Mouse (Mus musculus) adrenal gland, postnatal 14 days (tissue): ENCODE measurements around the gene Limk1. TPM values are rescaled to one million over a fixed set of nuclear protein-coding genes. Genes with fewer than 3 reads are reported as not detected.

Experiments
- DNase-seq: peaks from one replicate; pipeline ENCODE4 v3.0.0; 2021; ENCODE audit warnings: mixed read lengths
- total RNA-seq: library from RNA; stranded (reverse); gene quantifications from 2 replicates; pipeline ENCODE4 v1.2.3, GENCODE M21; 2021

Limk1 gene
- total RNA-seq, 1 experiment from 2014 or later: 17.9 TPM

DNA sequence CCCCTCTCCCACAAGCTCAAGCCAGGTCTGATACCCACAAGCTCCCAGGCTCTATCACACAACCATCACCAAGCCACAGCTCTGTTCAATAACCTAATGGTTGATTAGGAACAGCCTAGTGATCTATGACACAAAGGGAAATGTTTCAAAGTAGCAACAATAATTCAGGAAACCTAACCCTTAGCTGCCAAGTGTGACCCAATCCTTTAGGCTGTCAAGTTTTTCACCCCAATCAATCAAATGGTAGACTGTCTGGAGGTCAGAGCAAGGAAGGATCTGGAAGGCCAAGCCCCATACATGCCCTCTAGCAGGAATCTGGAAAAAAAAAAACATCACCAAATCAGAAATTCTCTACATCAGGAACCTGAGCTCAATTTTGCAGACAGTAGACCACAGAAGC is 57.6 kb downstream of the Limk1 start:
- DNase-seq: peak; percentile 34

DNA sequence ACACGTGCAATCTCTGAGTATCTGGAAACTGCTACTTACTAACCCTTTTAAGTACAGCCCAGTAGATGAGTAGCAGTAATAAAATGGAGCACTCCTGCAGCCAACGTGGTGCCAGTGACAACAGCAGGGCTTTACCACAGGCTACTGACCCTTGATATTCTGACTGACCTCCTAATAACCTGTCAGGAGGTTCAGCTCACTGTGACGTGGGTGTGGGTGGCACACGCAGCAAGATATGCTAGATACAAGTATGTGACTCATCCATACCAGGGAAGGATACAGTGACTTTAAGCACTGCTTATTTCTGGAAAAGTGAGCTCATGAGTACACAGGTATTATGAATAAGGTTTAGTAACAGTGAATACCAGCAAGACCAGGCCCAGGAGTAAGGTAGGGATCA is 58.9 kb downstream of the Limk1 start:
- DNase-seq: no peak

DNA sequence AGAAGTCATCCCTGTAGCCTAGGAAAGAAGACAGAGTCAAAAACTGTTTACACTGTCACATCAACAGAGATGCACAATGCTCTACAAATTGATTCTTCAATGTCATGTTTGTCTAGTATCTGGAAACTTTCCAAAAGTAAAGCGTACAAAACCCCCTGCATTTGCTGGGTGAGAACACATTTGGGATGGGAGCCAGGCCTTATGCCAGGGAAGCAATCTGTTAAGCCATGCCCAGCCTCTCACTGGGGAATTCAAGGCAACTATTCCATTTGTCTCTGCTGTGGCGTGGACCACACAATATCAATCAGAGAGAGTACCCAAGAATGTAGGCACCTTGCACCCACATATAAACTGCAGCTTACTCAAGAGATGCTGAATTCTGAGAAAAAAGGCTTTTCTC is 66.3 kb downstream of the Limk1 start:
- DNase-seq: no peak

DNA sequence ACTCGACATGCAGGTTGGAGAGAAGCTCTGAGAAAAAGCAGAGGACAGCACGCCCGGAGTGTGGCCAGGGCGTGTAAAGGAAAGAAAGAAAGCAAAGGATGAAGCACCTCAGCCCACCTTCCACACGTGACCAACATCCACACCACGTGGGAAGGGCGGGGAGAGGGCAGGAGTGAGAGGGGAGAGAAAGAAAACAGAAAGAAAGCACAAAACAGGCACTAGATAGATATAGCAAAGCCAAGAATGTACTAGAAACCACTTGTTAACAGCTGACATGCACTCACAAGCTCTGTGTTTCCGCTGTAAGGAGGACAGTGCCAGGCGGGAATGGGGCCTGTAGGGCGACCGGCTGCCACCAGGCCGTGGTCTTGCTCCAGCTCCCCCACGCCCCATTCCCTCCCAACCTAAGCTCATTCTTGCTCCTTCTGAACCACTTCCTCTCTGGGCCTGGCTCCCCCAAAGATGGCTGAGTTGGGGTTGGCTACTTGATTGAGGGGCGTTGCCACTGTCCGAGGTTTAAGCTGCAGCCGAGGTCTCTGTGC is 67.2 kb downstream of the Limk1 start:
- no peak for DNase-seq

DNA sequence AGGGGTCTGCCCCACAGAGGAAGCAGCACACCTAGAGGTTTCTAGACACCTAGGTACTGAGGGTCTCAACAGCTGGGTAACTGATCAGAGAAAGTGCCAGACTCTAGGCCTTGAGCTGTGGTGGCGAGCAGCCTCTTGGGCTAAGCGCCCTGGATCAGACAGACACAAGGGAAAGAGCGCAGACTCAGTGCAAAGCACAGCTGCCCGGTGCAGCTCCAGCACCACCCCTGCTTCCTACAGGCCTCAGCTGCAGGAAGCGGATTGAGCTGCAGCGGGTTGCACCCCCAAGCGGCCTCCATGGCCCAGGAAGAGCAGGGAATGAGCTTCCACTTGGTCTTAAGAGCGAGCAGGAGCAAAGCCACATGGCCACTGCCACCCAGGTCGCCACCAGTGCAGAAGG is 67.9 kb downstream of the Limk1 start:
- no peak for DNase-seq

DNA sequence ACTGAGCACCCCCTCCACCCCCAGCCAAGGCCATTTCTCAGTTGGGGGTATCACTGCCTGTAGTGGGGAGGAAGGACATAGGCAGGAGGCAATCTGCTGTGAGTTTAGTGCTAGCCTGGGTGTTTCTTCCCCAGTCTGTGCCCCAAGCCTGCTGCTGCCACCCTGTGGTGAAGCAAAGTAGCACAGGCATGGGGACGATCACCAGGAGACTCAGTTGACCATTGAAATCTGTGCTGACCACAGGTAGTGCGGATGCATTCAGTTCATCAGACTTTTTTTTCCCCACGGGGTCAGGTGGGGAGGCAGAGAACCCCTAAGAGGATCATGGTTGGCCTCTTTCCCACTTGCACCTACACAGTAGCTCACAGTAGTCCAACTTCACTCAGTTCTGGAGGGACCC is 71.3 kb downstream of the Limk1 start:
- DNase-seq: peak; percentile 86

DNA sequence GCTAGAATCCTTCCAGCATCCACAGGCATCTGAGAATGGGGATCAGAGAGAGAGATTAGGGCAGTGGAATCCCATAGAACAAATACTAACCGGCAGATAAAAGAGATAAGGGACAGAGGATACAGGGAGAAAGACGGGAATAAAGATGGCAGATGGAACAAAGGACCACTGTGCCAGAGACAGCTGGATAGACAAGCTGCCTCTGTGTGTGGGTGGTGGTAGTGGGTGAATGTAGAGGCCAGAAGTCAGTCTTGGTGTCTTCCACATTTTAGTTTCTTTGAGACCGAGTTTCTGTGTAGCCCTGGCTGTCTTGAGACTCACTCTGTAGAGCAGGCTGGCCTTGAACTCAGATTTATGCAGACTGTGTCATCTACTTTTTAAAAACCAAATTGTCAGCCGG is 72.6 kb downstream of the Limk1 start:
- DNase-seq: no peak

DNA sequence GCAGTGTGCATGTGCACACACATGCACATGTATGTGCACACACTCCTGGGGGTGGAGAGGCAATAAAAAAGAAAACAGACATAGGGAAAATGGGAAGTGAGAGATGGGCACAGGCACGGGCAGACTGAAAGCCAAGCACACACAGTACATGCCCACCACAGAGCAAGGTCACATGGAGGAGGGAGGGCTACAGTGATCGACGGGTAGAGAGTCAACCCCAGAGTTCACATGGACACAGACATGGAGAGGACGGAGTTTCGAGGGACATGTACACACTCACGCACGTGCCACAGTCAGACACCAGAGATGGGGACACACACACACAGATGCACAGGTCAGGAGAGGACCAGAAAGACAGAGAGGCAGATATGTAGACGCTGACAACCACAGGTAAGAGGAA is 73.0 kb downstream of the Limk1 start:
- no peak for DNase-seq

DNA sequence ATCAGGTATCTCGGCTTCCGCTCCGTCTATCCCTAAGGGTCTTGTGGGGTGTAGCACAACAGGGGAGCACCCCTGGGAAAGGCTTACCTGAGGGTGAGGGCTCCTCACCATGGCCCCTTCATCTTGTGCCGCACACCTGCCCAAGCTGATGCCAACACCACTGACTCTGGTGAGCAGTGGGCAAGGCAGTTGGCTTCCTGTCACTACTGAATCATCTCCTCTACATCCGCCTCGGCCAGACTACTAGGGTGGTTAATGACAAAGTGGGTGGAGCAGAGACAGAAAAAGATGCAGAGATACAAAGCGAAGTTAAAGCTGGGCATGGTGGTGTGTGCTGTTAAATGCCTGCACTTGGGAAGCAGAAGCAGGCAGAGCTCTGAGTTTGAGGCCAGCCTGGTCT is 73.6 kb downstream of the Limk1 start, which contains the start of gene Lat2:
Gene Lat2, minus strand, starts transcription at position 224 of the 400 bp plus-strand sequence.
- no peak for DNase-seq

DNA sequence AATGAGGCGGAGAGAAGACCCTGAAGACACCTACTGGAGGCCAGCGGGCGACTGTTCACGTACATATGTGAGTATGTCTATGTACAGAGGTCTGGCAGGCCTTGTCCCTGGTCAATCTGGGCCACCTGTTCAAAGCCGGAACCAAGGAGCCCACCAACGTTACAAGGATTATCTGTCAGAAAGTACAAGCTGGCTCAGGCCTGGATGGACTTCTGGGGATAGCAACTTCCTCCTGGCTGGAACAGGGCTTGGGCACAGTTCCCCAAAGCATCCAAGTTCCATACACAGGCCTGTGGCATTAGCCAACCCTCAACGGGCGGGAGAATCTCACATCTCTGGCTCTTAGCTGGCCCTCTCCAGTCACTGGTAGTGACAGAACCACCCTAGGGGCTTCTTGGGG is 74.1 kb downstream of the Limk1 start:
- no peak for DNase-seq

DNA sequence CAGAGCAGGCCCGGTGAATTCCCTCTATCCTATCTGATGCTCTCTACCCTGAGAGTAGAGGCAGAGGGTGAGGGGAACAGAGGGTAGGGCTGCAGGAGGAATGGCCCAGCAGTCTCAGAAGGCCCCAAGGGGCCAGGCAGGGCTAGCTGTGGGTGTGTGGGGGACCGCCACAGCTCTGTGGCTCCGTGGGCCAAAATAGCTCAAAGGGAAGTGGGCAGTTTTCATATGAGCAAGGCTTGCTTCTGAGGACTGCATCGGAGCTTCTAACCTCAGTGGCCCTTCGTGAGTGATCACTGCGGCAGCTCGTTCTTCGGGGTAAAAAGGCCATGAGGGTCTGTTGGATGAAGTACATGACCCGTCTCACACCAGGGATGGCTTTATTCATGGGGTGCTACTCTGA is 74.7 kb downstream of the Limk1 start:
- no peak for DNase-seq

DNA sequence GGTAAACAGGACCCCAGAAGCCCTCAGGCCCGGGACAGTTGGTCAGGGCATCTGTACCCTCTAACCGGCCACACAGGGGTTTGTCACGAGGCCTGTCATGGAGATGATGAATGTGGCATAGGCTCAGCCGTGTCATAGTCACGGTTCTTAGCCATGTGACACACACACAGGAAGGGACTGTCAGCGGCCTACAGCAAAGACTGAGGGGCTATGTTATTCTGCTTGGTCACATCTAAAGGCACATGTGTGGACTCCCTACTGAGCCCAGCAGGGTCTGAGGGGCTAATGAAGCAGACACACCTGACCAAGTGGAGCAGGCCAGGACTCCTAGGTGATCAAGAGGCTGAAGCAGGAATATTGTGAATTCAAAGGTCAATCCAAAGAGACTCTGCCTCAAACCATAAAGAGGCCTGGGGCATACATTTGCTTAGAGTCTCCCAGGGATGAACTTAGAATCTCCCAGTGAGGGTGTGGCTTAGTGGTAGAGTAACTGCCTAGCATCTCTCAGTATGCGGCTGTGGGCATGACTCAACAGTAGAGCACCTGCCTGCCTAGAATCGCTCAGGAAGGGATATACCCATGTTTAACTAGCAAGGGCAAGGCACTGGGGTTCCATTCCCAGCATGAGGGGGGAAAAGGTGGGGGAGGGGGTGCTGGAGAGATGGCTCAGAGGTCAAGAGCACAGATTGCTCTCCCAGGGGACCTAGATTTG is 76.4 kb downstream of the Limk1 start:
- DNase-seq: peak; percentile 18

DNA sequence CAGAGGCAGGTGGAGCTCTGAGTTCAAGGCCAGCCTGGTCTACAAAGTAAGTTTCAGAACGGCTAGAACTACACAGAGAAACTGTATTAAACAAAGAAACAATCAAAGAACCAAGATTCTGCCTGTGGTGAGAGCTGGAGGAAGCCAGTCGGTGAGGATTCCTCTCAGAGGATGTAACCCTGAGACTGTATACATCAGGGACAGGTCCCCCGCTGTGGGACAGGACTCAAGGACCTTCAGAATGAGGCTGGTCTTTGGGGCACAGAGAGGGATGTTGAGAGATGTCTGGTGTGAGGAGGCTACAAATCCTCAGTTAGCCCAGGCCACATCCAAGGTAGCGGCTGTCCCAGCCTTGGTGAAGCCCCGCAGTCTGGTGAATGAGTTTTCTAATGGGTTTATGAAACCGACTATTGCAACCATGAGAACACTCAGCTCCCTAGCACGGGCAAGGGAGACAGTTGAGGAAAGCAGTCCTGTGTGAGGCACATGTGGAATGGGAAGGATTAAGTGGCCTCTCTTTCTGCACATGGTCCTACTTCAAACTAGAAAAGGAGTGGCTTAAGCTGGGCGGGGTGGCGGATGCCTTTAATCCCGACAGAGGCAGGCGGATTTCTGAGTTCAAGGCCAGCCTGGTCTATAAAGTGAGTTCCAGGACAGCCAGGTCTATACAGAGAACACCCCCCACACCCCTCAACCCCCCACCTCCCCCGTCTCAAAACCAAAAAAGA is 78.3 kb downstream of the Limk1 start:
- DNase-seq: no peak

DNA sequence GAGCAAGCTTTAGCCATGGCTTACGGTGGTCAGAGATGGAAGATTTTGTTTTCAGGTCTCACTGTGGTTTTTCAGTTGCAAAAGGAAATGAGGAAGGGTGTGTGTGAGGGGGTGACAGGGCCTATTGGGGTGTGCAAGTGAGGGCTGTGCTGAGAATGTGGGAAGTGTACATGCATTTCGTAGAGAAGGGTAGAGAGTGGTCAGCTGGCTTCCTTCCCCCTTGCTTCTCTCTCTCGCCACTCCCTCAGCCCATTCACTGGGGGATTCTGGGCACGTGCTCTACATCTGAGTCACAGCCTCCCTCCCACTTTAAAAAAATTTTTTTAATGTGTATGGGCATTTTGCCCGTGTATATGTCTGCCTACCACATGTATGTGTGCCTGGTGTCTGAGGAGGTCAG is 81.3 kb downstream of the Limk1 start:
- DNase-seq: peak; percentile 27

DNA sequence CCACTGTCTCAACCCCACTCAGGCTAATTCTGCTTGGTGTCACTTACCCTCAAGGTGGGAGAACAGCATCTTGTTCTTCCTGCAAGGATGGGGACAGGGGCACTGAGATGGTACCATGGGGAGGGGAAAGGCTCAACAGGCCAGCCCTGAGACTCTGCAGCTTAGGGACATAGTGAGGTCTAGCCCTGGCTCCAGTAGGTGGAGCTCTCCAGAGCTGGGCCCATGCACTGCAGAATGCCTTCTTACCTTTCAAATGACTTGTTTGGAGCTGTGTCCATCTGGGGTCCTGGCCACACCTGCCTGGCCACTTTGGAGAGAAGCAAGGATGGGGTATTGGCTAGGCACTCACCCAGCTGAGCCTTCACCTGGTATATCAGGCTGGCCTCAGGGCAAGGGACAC is 82.1 kb downstream of the Limk1 start:
- DNase-seq: no peak

Other genes with a start within 250 kb of the Limk1 start
- 61.7 and 69.6 TPM in 2 replicates for gene Gtf2ird1, start 231.9 kb downstream of the Limk1 start, total RNA-seq
- 23.4 and 25.3 TPM in 2 replicates for gene Clip2, start 136.2 kb downstream of the Limk1 start, total RNA-seq
- gene Syna, start 128.4 kb downstream of the Limk1 start, total RNA-seq: not detected in 2 replicates
- gene Rfc2, start 107.2 kb downstream of the Limk1 start, total RNA-seq: 47.2 and 51.2 TPM in 2 replicates
- gene Lat2, start 73.6 kb downstream of the Limk1 start, total RNA-seq: 2.2 and 7.1 TPM in 2 replicates
- 277 and 309 TPM in 2 replicates for gene Eif4h, start 49.1 kb downstream of the Limk1 start, total RNA-seq
- 148 and 554 TPM in 2 replicates for gene Eln, start 58.7 kb upstream of the Limk1 start, total RNA-seq
- not detected in 2 replicates for gene Tmem270, start 218.1 kb upstream of the Limk1 start, total RNA-seq
- 0.60 and 3.7 TPM in 2 replicates for gene Cldn13, start 226.9 kb upstream of the Limk1 start, total RNA-seq
- gene Mettl27, start 243.8 kb upstream of the Limk1 start, total RNA-seq: 24.5 and 28.5 TPM in 2 replicates